Mouse (Mus musculus) limb, embryonic 14.5 days (tissue): ENCODE measurements around the gene Pabpn1. TPM values are rescaled to one million over a fixed set of nuclear protein-coding genes. Genes with fewer than 3 reads are reported as not detected.

ENCODE experiments used
- ATAC-seq: fragments of 200-750 bp; cut with Nextera tagmentation; 2 replicates; pipeline ENCODE4 v1.8.0; 2017; ENCODE audit warnings: low read depth, moderate number of reproducible peaks, moderate TSS enrichment; ENCODE audit not compliant: low FRiP score
- DNase-seq: peaks from one replicate; pipeline ENCODE4 v3.0.0-alpha.2; 2015; ENCODE audit warnings: low spot score
- H3K27ac ChIP-seq: fragments of 300-500 bp; sonication (generic); replicated peaks from 2 replicates; pipeline ENCODE4 v1.5.1; 2014; ENCODE audit warnings: low read depth, mild to moderate bottlenecking, low read length, moderate library complexity, mixed read lengths
- H3K27me3 ChIP-seq: fragments of 300-500 bp; sonication (generic); 2 replicates; pipeline ENCODE4 v1.6.1; 2014; ENCODE audit warnings: low read length, mixed read lengths; ENCODE audit not compliant: control insufficient read depth, insufficient read depth
- H3K36me3 ChIP-seq: fragments of 300-500 bp; sonication (generic); 2 replicates; pipeline ENCODE4 v1.6.1; 2014; ENCODE audit warnings: mild to moderate bottlenecking, low read length, moderate library complexity, mixed read lengths; ENCODE audit not compliant: control insufficient read depth, insufficient read depth
- H3K4me1 ChIP-seq: fragments of 300-500 bp; sonication (generic); 2 replicates; pipeline ENCODE4 v1.6.1; 2014; ENCODE audit warnings: antibody characterized with exemption, low read length, mixed read lengths; ENCODE audit not compliant: control insufficient read depth, insufficient read depth
- H3K4me2 ChIP-seq: fragments of 300-500 bp; sonication (generic); replicated peaks from 2 replicates; pipeline ENCODE4 v1.6.1; 2014; ENCODE audit warnings: low read depth, mild to moderate bottlenecking, low read length, moderate library complexity; ENCODE audit not compliant: severe bottlenecking
- H3K4me3 ChIP-seq: fragments of 300-500 bp; sonication (generic); replicated peaks from 2 replicates; pipeline ENCODE4 v1.5.1; 2014; ENCODE audit warnings: low read length
- H3K9ac ChIP-seq: fragments of 300-500 bp; sonication (generic); 2 replicates; pipeline ENCODE4 v1.6.1; 2014; ENCODE audit warnings: mild to moderate bottlenecking, low read depth, low read length, moderate library complexity; ENCODE audit not compliant: severe bottlenecking
- H3K9me3 ChIP-seq: fragments of 300-500 bp; sonication (generic); 2 replicates; pipeline ENCODE4 v1.6.1; 2016; ENCODE audit warnings: low read length; ENCODE audit not compliant: control insufficient read depth
- POLR2A ChIP-seq: fragments of 200-500 bp; IDR thresholded peaks from 2 replicates; pipeline ENCODE4 v1.8.0; 2012; ENCODE audit warnings: inconsistent platforms, mild to moderate bottlenecking, moderate library complexity, borderline replicate concordance; ENCODE audit not compliant: insufficient read depth, insufficient read length; ENCODE audit errors: extremely low read depth
- WGBS: fragments of 180-500 bp; shearing (Covaris S2); extraction: QIAGEN DNeasy Blood & Tissue Kit; methylation state at CpG from one replicate; pipeline ENCODE4 v1.1.7; 2014; 5-methylcytosine and 5-hydroxymethylcytosine counted together
- polyA plus RNA-seq, 2 experiments: library from polyadenylated mRNA; depleted of rRNA in 1 of 2; stranded (reverse) in 1 of 2; unstranded in 1 of 2; fragments of >200 nt; fragmentation: Nextera tagmentation in 1 of 2; extraction: Ambion mirVana in 1 of 2; gene quantifications; 2 replicates each; pipeline versions ENCODE4 v1.2.1 to v1.2.3; 2012 to 2014

Gene Pabpn1
- polyA plus RNA-seq, 2 experiments, result 137 to 495 TPM

- peaks cover 23% of the 10 kb centered on the region; the same call in 1 of the 2 replicates for H3K27me3 ChIP-seq
- WGBS, result 2% methylated on average over 42 of the region's 61 CpGs
- DNase-seq (peak; percentile 39), ATAC-seq (peak; percentile 87)
- H3K9ac ChIP-seq, result peak within 1 kb of the TSS; percentile 71
- H3K4me3 ChIP-seq, result peak within 1 kb of the TSS; percentile 72
- peaks cover 5% of the 10 kb centered on the region; the same call in 1 of the 2 replicates for H3K4me1 ChIP-seq
- H3K4me2 ChIP-seq, result peak within 1 kb of the TSS; percentile 98
- 0 out of 2 replicates have a peak within 1 kb of the TSS, but pooled peaks have one; percentile 38 for H3K27ac ChIP-seq
- no peaks in the 10 kb centered on the region for H3K36me3 ChIP-seq
- no peak for TF ChIP-seq POLR2A
- H3K9me3 ChIP-seq, result no peaks in the 10 kb centered on the region
Observed at GRCm38 (mm10) chr14:54877048-54877715, 15.1 kb upstream of the Pabpn1 start, which contains the start of gene Ppp1r3e. Ppp1r3e (minus strand) TSS chr14:54877550.

- peak within 1 kb of the TSS; percentile 89 for H3K4me2 ChIP-seq
- H3K9ac ChIP-seq, result peak within 1 kb of the TSS; percentile 78
- ATAC-seq (peak; percentile 92), DNase-seq (peak; percentile 88)
- peak within 1 kb of the TSS; percentile 70 for H3K4me3 ChIP-seq
- WGBS, result under 1% methylated on average over 26 of the region's 27 CpGs
- peak within 1 kb of the TSS; percentile 90 for H3K27ac ChIP-seq
- peaks cover 23% of the 10 kb centered on the region for H3K36me3 ChIP-seq
- H3K9me3 ChIP-seq, result no peaks in the 10 kb centered on the region
- peaks cover 11% of the 10 kb centered on the region for H3K4me1 ChIP-seq
- H3K27me3 ChIP-seq, result peaks cover 5% of the 10 kb centered on the region; the same call in 1 of the 2 replicates
- peak; percentile 44; the same call in 1 of the 2 replicates for TF ChIP-seq POLR2A
Observed at GRCm38 (mm10) chr14:54883154-54884021, 8.9 kb upstream of the Pabpn1 start, which contains the start of the genes Bcl2l2 and Gm20521. Bcl2l2 (plus strand) TSS chr14:54883377. Gm20521 (plus strand) TSS chr14:54883441.

- Histone ChIP-seq H3K9me3 (no peaks in the 10 kb centered on the region), H3K4me2 (peak overlapping the region; percentile 89), H3K4me3 (peak overlapping the region; percentile 70), H3K27me3 (no peaks in the 10 kb centered on the region), H3K9ac (peak overlapping the region; percentile 78), H3K4me1 (peaks cover 11% of the 10 kb centered on the region), H3K27ac (peak overlapping the region; percentile 90), H3K36me3 (peaks cover 23% of the 10 kb centered on the region)
- no peak for TF ChIP-seq POLR2A
- WGBS, result 27% methylated on average over 21 of the region's 21 CpGs
- peak; percentile 25 for ATAC-seq
- DNase-seq, result no peak
Observed at GRCm38 (mm10) chr14:54884022-54884712, 8.1 kb upstream of the Pabpn1 start.

- Histone ChIP-seq H3K27me3 (no peaks in the 10 kb centered on the region), H3K9ac (no peak overlapping the region), H3K4me1 (peaks cover 11% of the 10 kb centered on the region), H3K4me3 (no peak overlapping the region), H3K36me3 (peaks cover 23% of the 10 kb centered on the region), H3K4me2 (no peak overlapping the region), H3K9me3 (no peaks in the 10 kb centered on the region), H3K27ac (no peak overlapping the region)
- ATAC-seq (no peak), DNase-seq (no peak)
- WGBS, result 92% methylated on average over 11 of the region's 11 CpGs
- no peak for TF ChIP-seq POLR2A
Observed at GRCm38 (mm10) chr14:54885309-54885708, 7.0 kb upstream of the Pabpn1 start.
